Mouse (Mus musculus): ENCODE measurements around the gene Cmip.

Gene Cmip

GRCm38 (mm10) chr8:117329167-117329566, 72.3 kb downstream of the Cmip start:
- no peak for DNase-seq

- DNase-seq = no peak
Observed at GRCm38 (mm10) chr8:117329903-117330302, 73.0 kb downstream of the Cmip start.

GRCm38 (mm10) chr8:117332229-117333010, 75.6 kb downstream of the Cmip start:
- DNase-seq = no peak

GRCm38 (mm10) chr8:117333619-117334018, 76.8 kb downstream of the Cmip start:
- DNase-seq = peak; percentile 97

GRCm38 (mm10) chr8:117334058-117334747, 77.3 kb downstream of the Cmip start:
- peak; percentile 73 for DNase-seq

GRCm38 (mm10) chr8:117334748-117335393, 78.0 kb downstream of the Cmip start:
- DNase-seq = peak; percentile 85

- peak; percentile 70 for DNase-seq
Observed at GRCm38 (mm10) chr8:117335423-117335822, 78.6 kb downstream of the Cmip start.

GRCm38 (mm10) chr8:117337188-117337587, 80.3 kb downstream of the Cmip start:
- DNase-seq = no peak

- DNase-seq = no peak
Observed at GRCm38 (mm10) chr8:117338678-117339077, 81.8 kb downstream of the Cmip start.

- peak; percentile 84 for DNase-seq
Observed at GRCm38 (mm10) chr8:117339296-117339957, 82.6 kb downstream of the Cmip start.

GRCm38 (mm10) chr8:117339958-117340651, 83.2 kb downstream of the Cmip start:
- DNase-seq = no peak

GRCm38 (mm10) chr8:117340800-117341199, 83.9 kb downstream of the Cmip start:
- no peak for DNase-seq

- DNase-seq = no peak
Observed at GRCm38 (mm10) chr8:117342735-117343385, 86.0 kb downstream of the Cmip start.

GRCm38 (mm10) chr8:117343484-117343883, 86.6 kb downstream of the Cmip start:
- DNase-seq = no peak

GRCm38 (mm10) chr8:117344899-117345298, 88.0 kb downstream of the Cmip start:
- DNase-seq = no peak

GRCm38 (mm10) chr8:117345376-117345775, 88.5 kb downstream of the Cmip start:
- no peak for DNase-seq

- DNase-seq = peak; percentile 96
Observed at GRCm38 (mm10) chr8:117347556-117347955, 90.7 kb downstream of the Cmip start.

GRCm38 (mm10) chr8:117348718-117349394, 92.0 kb downstream of the Cmip start:
- DNase-seq = peak; percentile 47

- DNase-seq = no peak
Observed at GRCm38 (mm10) chr8:117349541-117349940, 92.7 kb downstream of the Cmip start.

- DNase-seq = no peak
Observed at GRCm38 (mm10) chr8:117352098-117352497, 95.2 kb downstream of the Cmip start.

GRCm38 (mm10) chr8:117355111-117355831, 98.4 kb downstream of the Cmip start:
- DNase-seq = no peak
